Mouse (Mus musculus) hindlimb bud, embryonic 11.5 days (tissue): ENCODE results near the gene Gpr142.

Source experiments
- DNase-seq: peaks from one replicate; pipeline ENCODE4 v3.0.0-alpha.2; 2012; ENCODE audit warnings: low read depth, low spot score; ENCODE audit errors: extremely low spot score

Gene Gpr142

DNA sequence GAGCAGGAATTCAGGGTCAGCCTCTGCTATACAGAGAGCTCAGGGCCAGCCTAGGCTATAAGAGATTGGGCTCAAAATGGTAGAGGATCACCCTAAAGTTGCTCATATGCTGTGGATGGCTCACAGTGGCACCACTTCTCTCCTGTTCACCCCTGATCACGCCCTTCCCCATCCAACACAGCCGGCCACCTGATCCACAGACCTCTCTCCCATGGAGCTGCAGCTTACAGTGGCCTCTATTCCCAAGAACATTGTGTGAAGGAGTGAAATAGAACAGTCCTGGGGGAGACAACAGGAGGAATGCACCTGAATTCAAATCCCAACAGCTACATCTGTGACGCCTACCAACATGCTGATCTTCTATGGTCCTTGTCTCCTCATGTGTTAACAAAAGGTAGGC, at the start of gene Gpr142:
Gpr142 (plus strand) TSS at position 301 of the 400 bp plus-strand sequence.
- no peak for DNase-seq

DNA sequence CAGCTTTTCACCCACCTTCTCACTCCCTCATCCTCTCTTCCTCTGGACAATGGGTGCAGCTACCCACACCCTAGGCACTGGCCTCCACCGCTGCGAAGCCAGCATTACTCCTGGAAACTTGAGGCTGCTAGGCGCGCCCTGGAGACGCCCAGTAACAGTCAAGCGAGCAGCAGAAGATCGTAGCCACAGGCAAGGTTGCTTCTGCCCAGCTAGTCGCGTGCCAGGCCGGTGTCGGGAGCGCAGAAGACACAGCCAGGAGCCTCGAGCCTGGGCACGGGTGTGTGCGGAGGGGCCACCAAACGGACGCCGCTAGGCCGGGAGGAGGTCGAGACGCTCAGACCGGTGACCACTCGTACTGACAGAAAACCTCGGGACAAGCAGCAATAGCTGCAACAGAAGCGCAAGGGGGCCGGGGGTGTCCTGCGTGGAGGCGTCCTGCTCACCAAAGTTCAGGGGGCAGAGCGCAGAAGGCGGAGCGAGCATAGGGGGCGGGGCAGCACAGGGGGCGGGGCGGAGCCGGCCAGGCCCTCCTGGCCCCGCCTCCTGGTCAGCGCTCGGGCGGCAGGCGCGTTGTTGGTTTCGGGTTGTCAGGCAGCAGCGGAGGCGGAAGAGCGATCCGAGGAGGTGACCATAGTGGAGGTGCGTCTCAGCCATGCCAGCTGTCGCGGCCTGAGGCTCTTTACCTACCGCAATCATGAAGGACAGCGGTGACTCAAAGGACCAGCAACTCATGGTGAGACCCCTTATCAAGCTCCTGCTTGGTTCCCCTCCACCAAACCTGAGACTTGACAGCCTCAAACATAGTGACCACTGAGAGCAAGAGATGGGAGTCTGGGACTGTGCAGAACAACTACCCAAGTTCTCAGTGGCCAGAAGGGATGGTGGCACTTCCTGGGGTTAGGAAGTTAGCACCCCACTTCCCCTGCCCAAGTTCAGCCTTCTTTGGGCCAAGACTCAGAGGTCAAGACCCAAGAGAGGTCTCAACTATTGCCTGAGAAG, 33.6 kb upstream of the Gpr142 start, which contains the start of gene Kif19a:
Kif19a (plus strand) TSS at position 569 of the 999 bp plus-strand sequence.
- no peak for DNase-seq

DNA sequence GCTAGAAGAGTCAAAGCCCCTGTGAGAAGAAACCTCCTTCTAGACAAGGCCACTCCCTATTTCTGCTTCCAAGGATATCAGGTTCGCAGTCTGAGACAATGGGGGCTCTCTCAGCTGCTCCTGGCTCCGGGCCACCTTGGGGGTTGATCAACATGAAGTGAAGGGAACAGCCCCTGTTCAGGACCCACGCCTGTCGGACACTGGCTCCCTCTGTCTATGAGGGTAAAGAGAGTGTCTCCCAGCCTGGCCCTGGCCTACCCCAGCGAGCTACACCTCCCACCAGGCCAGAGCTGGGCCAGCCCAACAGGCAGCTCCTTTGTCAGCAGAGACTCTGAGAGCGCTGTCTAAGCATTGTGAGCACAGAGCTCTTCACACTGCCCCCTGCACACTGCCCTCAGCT, 28.8 kb upstream of the Gpr142 start:
- DNase-seq = no peak

DNA sequence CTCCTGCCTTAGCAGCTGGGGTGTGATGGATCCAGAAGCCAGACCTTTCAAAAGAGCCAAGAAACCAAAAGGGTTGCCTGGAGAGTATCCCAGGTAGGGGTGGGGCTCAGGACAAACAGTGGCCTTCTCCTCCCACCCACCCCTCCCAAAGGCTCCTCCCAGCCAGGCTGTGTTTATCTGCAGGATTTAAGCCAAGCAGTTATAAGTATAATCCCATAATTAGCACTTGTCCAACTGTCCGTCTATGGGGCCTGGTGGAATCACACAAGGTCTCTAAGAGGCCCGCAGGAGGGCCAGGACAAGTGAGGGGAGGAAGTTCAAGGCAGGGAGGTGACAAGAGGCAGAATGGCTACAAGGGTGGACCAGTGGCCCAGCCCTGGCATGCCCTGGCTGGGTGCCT, 26.8 kb upstream of the Gpr142 start:
- DNase-seq = no peak

DNA sequence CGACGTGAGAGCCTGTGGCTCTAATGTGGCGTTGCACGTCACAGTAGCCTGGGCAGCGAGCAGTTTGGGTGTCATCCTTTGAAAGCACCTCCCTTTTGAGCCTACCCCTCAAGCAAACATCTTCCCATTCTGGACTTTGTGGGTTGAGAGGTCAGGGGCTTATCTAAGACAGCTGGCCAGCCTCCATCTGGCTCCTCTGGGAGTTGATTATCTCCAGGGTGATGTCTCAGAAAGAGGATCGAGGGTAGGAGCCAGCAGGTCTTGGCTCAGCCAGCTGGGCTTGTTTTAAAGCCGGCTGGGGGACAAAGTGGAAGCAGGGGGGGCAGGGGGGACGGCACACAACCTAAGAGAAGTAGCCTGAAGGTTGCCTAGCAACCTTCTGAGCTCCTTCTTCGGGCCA, 18.6 kb upstream of the Gpr142 start:
- DNase-seq = no peak

DNA sequence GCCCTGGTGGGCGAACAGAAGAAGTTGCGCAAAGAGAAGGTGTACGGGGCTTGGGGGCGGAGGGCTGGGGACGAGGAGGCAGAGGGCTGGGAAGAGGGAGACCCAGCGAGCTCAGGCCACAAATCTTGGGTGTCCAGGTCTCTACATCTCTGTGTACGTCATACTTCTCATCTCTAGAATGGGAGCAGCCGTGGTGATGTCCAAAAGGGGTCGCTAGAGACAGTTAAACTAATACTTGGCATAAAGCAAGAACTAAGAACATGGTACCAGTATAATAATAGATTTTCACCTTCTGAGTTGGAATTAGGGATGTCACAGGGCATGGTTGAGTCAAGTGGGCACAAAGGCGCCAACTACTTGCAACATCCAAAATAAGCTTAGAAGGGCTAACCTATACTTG, 12.8 kb upstream of the Gpr142 start:
- no peak for DNase-seq

DNA sequence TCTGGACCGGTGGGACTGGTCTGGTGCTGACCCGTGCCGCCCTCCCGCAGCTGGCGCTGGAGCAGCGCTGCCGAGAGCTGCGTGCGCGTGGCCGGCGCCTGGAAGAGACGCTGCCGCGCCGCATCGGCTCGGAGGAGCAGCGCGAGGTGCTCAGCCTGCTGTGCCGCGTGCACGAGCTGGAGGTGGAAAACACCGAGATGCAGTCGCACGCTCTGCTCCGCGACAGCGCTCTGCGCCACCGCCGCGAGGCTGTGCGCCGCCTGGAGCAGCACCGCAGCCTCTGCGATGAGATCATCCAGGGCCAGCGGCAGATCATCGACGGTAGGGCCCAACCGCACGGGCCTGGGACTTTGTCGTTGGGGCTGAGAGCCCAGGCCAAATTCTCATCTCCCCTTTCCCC, 12.4 kb upstream of the Gpr142 start:
- no peak for DNase-seq

DNA sequence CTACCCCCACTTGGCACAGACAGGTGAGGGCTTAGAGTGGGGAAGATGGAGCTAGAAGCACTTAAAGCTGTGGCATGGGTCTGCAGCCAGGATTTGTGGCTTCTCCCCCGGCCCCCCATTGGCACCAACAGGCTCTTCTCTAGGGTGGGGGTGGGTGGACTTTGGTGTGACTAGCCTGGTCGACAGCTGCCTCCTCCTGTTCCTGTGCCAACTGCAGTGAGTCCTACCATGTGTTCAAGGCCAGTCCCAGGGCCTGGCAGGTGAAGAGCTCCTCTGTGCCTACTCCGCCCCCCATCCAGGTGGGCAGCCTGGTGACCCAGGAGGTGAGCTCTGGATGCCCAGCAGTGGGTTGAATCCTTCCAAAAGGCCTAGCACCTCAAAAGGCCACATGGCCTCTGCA, 11.1 kb upstream of the Gpr142 start:
- DNase-seq = no peak

DNA sequence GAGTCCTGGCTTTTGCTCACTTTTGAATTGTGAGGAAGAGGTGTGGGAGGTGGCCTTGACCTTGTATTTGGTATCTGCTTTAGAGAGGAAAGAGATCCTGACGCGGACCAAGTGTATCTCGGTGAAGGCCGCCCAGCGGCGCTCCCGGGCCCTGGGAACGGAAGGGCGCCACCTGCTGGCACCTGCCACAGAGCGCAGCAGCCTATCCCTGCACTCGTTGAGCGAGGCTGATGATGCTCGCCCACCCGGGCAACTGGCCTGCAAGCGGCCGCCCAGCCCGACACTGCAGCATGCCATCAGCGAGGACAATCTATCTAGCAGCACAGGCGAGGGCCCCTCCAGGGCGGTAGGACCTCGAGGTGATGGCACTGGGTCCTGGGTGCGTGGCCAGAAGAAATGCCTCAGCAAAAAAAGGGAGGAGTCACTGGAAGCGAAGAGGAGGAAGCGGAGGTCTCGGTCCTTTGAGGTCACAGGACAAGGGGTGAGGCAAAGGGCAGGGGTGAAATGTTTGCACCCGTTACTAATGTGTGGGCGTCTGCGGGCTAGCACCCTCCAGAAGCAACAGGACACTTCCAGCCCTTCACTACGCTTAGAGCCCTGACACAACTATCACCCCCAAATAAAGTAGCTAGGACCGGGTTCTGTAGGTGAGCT, 9.5 kb upstream of the Gpr142 start:
- DNase-seq = no peak

DNA sequence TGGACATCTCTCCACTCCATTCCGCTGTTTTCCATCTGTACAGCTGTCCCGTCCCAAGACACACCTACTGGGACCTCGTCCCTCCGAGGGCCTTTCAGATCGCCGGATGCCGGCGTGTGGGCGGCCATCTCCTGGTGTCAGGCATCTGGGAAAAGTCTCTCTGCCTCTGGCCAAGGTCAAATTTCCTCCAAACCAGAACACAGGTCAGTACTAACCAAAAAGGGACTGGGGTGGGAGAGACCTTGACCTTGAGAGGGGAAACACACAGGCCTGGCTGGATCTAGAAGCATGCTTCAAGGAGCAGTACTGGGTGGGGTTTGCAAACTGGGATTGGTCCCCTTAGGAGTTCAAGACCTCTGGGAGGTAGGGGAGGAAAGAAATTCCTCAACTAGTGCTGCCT, 9.0 kb upstream of the Gpr142 start:
- no peak for DNase-seq

DNA sequence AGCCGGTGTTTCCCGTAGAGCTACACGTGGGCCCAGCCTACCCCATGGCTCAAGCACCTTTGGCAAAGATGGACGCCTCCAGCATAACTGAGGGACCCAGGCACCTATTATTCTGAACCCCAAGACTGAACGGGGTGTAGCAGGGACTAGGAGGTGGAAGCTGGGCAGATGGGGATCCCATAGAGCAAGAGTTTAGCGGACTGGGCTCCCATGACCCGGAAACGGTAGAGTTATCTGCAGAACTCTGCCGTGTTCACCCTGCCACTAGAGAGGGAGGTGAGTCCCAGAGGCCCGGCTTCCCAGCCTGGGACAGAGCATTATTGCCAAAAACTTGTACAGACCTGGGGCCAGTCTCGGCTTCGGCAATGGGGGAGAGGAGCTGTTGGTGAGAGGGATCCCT, 8.6 kb upstream of the Gpr142 start:
- no peak for DNase-seq

DNA sequence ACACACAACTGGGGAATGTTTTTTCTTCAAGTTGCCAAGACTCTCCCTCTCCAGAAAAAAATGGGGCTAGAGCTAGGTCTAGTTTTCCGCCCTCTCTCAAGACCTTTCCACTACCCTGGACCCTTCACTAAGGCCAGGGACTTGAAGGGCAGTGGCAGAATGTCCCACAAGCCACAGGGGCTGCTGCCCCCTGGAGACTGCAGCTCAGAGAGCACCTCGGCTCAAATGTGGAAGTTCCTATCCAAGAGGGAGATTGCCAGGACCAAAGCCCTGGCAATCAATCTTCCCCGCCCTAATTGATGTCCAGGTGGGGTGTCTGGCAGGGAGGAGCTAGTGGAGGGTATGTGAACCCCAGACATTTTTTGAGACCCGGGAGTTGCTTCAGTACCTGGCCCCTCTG, 7.9 kb upstream of the Gpr142 start:
- no peak for DNase-seq

DNA sequence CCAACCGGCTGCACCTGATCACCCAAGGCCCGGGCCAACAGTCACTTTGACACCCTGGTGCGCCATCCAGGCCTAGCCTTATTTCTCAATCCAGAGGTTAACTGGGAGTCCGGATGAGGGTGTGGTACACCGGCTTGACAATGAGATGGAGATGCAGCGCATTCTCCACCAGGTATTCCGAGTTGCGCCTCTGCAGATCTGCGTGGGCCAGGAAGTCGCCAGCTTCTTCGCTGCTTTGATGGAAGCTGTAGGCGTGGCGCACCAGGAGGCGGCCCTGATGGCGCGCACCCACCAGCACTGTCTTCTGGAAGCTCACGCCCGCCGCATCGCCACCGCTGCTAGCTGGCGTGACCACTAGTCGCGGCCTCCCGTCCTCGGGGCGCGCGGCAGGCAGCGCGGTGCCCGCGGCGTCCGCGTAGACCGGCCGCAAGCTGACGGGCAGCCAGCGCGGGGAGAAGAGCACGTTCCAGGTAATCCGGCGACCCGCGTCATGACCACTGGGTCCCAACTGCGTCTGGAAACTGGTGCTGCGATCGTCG, 7.3 kb upstream of the Gpr142 start:
- DNase-seq = no peak

DNA sequence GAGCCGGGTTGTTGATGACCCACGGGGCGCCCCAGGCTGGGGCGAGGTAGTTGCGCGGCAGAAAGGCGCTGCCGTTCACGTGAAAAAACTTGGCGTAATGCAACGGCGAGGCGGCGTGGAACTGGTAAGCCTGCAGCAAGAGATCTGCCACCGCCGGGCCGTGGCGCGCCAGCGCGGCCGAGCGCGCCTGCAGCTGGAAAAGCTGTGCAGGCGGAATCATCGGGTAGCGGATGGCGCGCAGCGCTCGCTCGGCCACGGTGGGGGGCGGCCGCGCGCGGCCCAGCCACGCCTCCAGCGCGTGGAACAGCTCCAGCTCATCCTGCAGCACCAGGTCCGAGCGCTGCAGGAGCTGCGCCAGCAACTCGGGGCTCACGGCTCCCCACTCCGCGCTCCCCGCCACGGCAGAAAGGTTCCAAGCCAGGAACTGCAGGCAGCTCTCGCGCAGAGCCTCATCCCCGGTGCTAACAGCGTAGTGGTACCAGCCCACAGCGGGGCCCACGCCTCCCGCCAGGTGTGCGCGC, 6.8 kb upstream of the Gpr142 start:
- no peak for DNase-seq

DNA sequence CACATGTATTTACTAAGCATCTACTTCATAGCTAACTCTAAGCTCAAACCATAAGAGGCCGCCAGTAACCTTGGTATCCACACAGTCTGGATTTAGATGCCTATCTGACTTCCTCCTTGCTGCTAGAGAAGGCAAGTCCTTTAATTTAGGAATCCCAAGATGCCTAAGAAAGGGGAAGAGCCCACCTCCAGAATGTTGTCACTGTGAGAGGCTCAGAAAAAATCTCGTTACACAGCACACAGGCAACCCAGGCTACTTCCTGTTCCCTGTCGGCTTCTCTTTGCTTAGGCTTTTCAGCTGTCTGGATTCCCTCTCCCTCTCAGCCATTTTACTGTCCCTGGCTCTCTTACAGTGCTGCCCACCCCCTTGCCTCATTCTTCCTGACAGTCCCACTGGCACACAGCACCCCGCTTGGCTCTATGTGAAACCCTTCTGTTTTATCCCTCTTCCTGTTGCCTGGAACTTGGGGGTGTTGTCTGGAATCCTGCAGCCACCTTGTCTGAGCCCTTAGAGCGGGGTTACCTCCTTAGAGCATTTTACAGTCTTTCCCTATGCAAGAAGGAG, 5.7 kb upstream of the Gpr142 start:
- DNase-seq = no peak

DNA sequence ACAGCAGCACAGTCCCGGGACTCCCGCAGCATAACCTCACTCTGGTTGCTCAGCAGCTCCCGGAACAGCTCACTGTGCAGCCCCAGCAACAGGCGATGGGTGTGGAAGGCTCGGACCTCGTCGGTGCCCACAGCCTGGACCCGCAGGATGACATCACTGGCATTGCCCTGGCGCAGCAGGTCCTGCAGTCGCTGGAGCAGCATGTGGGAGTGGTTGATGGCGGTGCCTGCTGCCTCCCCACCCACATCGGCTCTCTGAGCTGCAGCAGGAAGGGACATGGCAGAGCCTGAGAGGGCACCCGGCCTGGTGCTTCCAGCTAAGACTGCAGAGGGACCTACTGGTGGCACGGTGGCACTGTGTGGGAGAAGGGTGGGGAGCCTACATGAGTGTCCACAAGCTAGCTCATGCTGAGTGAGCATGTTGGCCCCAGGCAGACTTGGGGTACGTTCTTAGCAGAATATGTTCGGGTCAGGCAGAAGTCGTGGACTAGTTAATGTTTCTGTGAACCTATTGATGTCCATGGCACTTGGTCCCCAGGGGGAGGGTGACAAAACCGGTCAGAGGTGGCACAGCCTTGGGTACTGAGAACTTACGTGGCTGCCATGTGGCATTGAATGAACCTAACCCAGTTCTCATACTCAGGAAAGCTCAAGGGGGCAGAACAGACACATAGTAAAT, 4.7 kb upstream of the Gpr142 start:
- DNase-seq = no peak

DNA sequence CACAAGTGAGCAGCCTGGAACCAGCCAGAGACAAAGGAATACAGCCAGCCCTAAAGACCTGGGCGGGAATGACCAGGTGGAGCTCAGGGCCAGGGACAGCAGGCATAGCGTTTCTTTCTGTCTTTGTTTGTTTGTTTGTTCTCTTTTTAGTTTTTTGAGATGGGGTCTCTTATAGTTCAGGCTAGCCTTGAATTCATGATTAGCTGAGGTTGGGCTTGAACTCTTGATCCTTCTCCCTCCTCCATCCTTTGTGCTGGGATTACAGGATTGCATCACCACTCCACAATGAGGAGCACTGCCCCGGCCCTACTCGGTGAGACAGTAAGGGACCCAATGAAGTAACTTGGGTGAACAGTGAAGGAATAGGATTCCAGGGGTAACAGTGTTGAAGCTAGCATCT, 4.0 kb upstream of the Gpr142 start:
- DNase-seq = no peak

DNA sequence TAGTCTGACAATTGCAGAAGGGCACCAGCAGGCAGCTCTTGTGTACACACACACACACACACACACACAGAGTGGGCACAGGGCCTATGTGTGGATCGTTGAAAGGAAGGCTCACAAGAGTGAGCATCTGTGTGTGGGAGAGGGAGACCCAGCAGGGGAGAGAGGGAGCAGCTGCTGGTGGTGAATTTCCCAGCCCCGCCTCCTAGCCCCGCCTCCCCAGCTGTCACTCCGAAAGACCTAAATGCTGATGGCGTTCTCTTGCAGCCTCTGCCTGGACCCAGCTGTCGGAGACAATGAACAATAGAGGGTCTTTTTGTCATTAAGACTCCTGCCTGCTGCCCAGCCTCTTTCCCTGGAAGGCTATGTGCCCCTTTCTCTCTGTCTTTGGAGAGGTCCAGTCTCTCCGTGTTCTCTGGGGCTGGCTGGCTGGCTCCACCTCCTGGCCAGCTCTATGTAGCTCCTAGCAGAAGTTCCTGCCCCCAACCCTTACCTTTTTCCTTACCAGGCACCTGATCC, 3.4 kb upstream of the Gpr142 start:
- no peak for DNase-seq

DNA sequence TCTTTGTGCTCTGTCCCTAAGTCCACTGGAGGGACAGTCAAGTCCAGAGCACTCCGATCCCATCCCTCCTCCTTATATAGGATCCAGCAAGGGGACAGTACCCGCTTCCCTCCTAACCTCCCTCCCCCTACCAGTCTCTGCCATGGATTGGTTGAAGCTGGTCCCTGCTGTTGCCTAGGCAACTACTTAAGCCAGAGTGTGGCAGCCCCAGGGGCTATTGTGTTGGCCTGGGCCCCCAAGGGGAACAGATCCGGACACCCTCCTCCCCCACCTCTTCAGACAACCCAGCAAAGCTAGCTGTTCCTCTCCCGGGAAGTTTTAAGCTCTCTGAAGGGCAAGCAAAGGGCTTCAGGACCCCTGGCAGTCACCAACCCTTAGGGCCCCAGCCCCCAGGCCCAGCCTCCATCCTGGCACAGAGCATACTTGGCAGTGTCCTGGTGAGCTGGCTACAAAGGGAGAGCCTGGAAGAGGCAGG, 2.8 kb upstream of the Gpr142 start, which contains the start of gene Btbd17:
Btbd17 (minus strand) TSS at position 98 of the 475 bp plus-strand sequence.
- no peak for DNase-seq

DNA sequence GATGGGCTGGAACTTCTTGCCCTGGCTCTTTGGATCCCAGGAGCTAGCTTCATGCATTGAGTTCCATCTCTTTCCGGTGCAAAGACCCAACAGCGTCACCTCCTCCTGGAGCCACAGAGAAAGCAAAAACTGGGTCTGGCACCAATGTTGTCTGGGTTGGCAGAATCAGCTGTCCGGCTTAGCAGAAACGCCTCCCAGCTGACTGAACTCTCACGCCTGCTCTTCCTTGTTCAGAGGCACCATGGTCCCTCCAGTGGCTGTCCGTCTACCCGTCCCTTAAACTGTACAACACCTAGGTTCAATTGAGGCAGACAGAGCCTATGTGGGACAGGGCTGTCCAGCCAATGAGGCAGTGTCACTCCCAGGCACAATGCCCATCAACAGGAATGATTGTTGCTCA, 1.5 kb upstream of the Gpr142 start:
- no peak for DNase-seq
